Mouse (Mus musculus): Measurements from ENCODE around the gene Fam118a. TPM values are rescaled to one million over a fixed set of nuclear protein-coding genes. Genes with fewer than 3 reads are reported as not detected.

The Fam118a gene
- polyA plus RNA-seq, 1 experiment from 2014 or later = 21.9 TPM

- H3K27ac ChIP-seq (replicated peaks; ENCODE audit: low read depth, low read length) = no peak overlapping the region
- no peaks in the 10 kb centered on the region for H3K27me3 ChIP-seq (replicated peaks; ENCODE audit: control insufficient read depth, insufficient read depth, low read length)
- H3K4me1 ChIP-seq (ENCODE audit: control insufficient read depth, insufficient read depth, low read length) = no peaks in the 10 kb centered on the region
- no peak overlapping the region for H3K4me3 ChIP-seq (ENCODE audit: low read depth, low read length)
- H3K4me2 ChIP-seq (ENCODE audit: low read depth, low read length) = no peak overlapping the region
- H3K36me3 ChIP-seq (ENCODE audit: control insufficient read depth, insufficient read depth, low read length) = no peaks in the 10 kb centered on the region
- 19% methylated on average over 28 of the region's 29 CpGs for WGBS
- peak; percentile 84 for ATAC-seq (ENCODE audit: low read depth)
- peak; percentile 86 for DNase-seq (ENCODE audit: low spot score)
- H3K9ac ChIP-seq (ENCODE audit: low read depth, low read length) = no peak overlapping the region
- H3K9me3 ChIP-seq (ENCODE audit: control insufficient read depth, low read length) = no peaks in the 10 kb centered on the region
Observed at GRCm38 (mm10) chr15:85000984-85001982, 27.5 kb upstream of the Fam118a start.

DNA sequence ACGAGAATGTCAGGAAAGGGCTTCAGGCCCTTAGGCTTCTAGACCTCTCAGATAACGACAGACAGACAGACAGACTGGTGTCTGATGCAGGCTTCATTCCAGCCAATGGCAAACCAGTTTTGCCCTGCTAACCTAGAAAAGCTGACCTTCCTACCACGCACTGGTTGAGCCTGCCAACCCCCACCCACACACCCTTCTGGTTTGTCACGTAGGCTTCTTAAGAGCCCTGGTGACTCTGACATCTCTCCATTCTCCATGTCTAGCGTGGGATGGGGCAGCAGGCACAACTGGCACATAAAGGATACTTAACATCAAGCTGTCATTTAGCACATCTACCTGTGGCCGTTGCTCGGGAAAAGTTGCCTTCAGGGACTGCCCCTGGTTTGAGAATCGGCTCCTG, 19.1 kb upstream of the Fam118a start:
- H3K4me3 ChIP-seq (ENCODE audit: low read depth, low read length) = no peak overlapping the region
- no peaks in the 10 kb centered on the region for H3K27me3 ChIP-seq (replicated peaks; ENCODE audit: control insufficient read depth, insufficient read depth, low read length)
- no peak overlapping the region for H3K9ac ChIP-seq (ENCODE audit: low read depth, low read length)
- peaks cover 14% of the 10 kb centered on the region; the same call in 1 of the 2 replicates for H3K4me1 ChIP-seq (ENCODE audit: control insufficient read depth, insufficient read depth, low read length)
- DNase-seq (ENCODE audit: low spot score) = no peak
- H3K36me3 ChIP-seq (ENCODE audit: control insufficient read depth, insufficient read depth, low read length) = no peaks in the 10 kb centered on the region
- no peak for ATAC-seq (ENCODE audit: low read depth)
- no peaks in the 10 kb centered on the region for H3K9me3 ChIP-seq (ENCODE audit: control insufficient read depth, low read length)
- WGBS = 75% methylated on average over 8 of the region's 8 CpGs
- H3K4me2 ChIP-seq (ENCODE audit: low read depth, low read length) = no peak overlapping the region
- H3K27ac ChIP-seq (replicated peaks; ENCODE audit: low read depth, low read length) = no peak overlapping the region

GRCm38 (mm10) chr15:85011895-85012661, 16.7 kb upstream of the Fam118a start:
- Histone ChIP-seq H3K9me3 (ENCODE audit: control insufficient read depth, low read length) (no peaks in the 10 kb centered on the region), H3K36me3 (ENCODE audit: control insufficient read depth, insufficient read depth, low read length) (no peaks in the 10 kb centered on the region), H3K9ac (ENCODE audit: low read depth, low read length) (no peak overlapping the region), H3K27ac (replicated peaks; ENCODE audit: low read depth, low read length) (peak overlapping the region; percentile 77), H3K4me3 (ENCODE audit: low read depth, low read length) (no peak overlapping the region), H3K4me1 (ENCODE audit: control insufficient read depth, insufficient read depth, low read length) (peaks cover 14% of the 10 kb centered on the region; the same call in 1 of the 2 replicates), H3K27me3 (replicated peaks; ENCODE audit: control insufficient read depth, insufficient read depth, low read length) (peaks cover 9% of the 10 kb centered on the region; the same call in 1 of the 2 replicates), H3K4me2 (ENCODE audit: low read depth, low read length) (peak overlapping the region; percentile 30)
- peak; percentile 56; the same call in 1 of the 2 replicates for ATAC-seq (ENCODE audit: low read depth)
- peak; percentile 72 for DNase-seq (ENCODE audit: low spot score)
- WGBS = 23% methylated on average over 19 of the region's 19 CpGs

GRCm38 (mm10) chr15:85012662-85013054, 16.1 kb upstream of the Fam118a start:
- Histone ChIP-seq H3K9ac (ENCODE audit: low read depth, low read length) (no peak overlapping the region), H3K4me3 (ENCODE audit: low read depth, low read length) (no peak overlapping the region), H3K4me1 (ENCODE audit: control insufficient read depth, insufficient read depth, low read length) (peaks cover 14% of the 10 kb centered on the region; the same call in 1 of the 2 replicates), H3K4me2 (ENCODE audit: low read depth, low read length) (peak overlapping the region; percentile 30; the same call in 1 of the 2 replicates), H3K27ac (replicated peaks; ENCODE audit: low read depth, low read length) (peak overlapping the region; percentile 77), H3K9me3 (ENCODE audit: control insufficient read depth, low read length) (no peaks in the 10 kb centered on the region), H3K27me3 (replicated peaks; ENCODE audit: control insufficient read depth, insufficient read depth, low read length) (peaks cover 13% of the 10 kb centered on the region; the same call in 1 of the 2 replicates), H3K36me3 (ENCODE audit: control insufficient read depth, insufficient read depth, low read length) (no peaks in the 10 kb centered on the region)
- DNase-seq (ENCODE audit: low spot score) = peak; percentile 77
- WGBS = 13% methylated on average over 2 of the region's 2 CpGs
- ATAC-seq (ENCODE audit: low read depth) = peak; percentile 70; the same call in 1 of the 2 replicates

DNA sequence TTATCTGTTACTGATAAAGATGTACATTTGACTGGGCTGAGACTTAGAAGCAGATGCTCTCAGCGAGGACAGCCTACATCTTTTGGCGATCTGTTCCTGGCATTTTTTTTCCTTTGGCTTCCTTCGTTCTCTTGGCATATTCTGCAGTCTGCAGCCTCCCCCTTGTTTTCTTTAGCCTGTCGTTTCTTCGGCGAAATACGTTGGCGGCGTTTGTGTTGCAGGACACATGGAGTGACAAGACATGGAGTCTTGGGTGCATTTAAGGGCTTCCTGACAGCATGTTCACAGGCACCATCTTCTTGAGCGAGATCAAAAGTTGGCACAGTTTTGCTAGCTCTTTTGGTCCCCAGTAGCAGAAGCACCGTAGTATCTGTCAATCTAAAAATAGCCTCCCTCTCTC, 13.0 kb upstream of the Fam118a start:
- no peak for ATAC-seq (ENCODE audit: low read depth)
- H3K36me3 ChIP-seq (ENCODE audit: control insufficient read depth, insufficient read depth, low read length) = no peaks in the 10 kb centered on the region
- DNase-seq (ENCODE audit: low spot score) = no peak

DNA sequence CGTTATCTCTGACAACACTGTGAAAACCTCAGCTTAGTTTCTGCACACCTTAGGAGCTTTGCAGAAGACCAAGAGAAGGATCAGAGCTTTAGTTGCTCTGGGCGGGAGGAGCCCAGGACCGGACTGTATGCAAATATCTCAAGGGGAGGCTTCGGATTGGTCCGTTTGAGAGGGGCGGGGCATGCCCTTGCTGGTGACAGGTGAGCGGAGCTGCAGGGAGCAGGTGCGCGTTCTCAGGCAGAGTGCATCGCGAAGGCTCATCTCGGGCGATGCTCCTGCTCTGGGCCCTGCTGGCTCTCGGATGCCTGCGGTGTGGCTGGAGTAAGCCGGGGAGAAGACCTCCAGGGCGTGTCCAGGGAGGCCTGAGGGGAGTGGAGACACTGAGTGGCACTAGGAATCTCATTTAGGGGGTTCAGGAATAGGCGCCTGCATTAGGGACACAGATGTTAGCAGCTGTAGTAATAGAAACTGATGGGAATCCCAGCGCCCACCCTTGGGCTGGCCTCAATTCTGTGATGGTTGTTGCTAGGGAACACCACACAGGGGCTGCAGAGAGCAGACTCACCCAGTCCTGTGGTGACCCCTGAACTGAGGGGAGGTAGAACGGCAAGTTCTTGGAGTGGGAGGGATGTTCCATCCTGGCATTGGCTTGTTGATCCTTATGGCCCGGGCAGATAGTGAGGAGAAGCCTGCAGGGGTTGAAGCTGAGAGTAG, 11.6 kb upstream of the Fam118a start, which contains the start of gene Upk3a:
Upk3a (plus strand) TSS at position 191 of the 714 bp plus-strand sequence.
- no peak within 1 kb of the TSS for H3K9ac ChIP-seq (ENCODE audit: low read depth, low read length)
- WGBS = 8% methylated on average over 20 of the region's 21 CpGs
- H3K4me3 ChIP-seq (ENCODE audit: low read depth, low read length) = no peak within 1 kb of the TSS
- no peak within 1 kb of the TSS for H3K27ac ChIP-seq (replicated peaks; ENCODE audit: low read depth, low read length)
- peak; percentile 62 for DNase-seq (ENCODE audit: low spot score)
- peaks cover 13% of the 10 kb centered on the region; the same call in 1 of the 2 replicates for H3K27me3 ChIP-seq (replicated peaks; ENCODE audit: control insufficient read depth, insufficient read depth, low read length)
- peak; percentile 80 for ATAC-seq (ENCODE audit: low read depth)
- peak within 1 kb of the TSS; percentile 10; the same call in 1 of the 2 replicates for H3K4me2 ChIP-seq (ENCODE audit: low read depth, low read length)
- H3K36me3 ChIP-seq (ENCODE audit: control insufficient read depth, insufficient read depth, low read length) = no peaks in the 10 kb centered on the region
- H3K4me1 ChIP-seq (ENCODE audit: control insufficient read depth, insufficient read depth, low read length) = peaks cover 9% of the 10 kb centered on the region; the same call in 1 of the 2 replicates
- no peaks in the 10 kb centered on the region for H3K9me3 ChIP-seq (ENCODE audit: control insufficient read depth, low read length)

More for the DNA sequence above, 13.0 kb upstream of the Fam118a start:
- Histone ChIP-seq H3K27me3 (replicated peaks; ENCODE audit: control insufficient read depth, insufficient read depth, low read length) (peaks cover 13% of the 10 kb centered on the region; the same call in 1 of the 2 replicates), H3K9ac (ENCODE audit: low read depth, low read length) (no peak overlapping the region), H3K9me3 (ENCODE audit: control insufficient read depth, low read length) (no peaks in the 10 kb centered on the region), H3K4me3 (ENCODE audit: low read depth, low read length) (no peak overlapping the region), H3K4me1 (ENCODE audit: control insufficient read depth, insufficient read depth, low read length) (peaks cover 14% of the 10 kb centered on the region; the same call in 1 of the 2 replicates), H3K4me2 (ENCODE audit: low read depth, low read length) (no peak overlapping the region), H3K27ac (replicated peaks; ENCODE audit: low read depth, low read length) (no peak overlapping the region)
- WGBS = 76% methylated on average over 11 of the region's 11 CpGs

DNA sequence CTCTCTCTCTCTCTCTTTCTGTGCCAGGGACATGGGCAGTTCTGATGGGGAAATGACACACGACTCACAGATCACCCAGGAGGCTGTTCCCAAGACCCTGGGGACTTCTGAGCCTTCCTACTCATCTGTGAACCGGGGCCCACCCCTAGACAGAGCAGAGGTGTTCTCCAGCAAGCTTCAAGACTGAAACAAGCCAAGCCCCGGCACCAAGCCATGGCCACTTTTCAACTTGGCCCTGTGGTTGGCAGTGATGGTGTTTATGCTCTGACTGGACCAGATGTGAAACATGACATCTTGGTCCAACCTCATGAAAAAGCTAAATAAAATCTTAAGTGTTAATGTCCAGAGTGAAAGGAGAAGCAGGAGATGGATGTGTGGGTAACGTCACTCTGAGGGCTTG, 6.5 kb upstream of the Fam118a start:
- Histone ChIP-seq H3K27ac (replicated peaks; ENCODE audit: low read depth, low read length) (no peak overlapping the region), H3K4me1 (ENCODE audit: control insufficient read depth, insufficient read depth, low read length) (no peaks in the 10 kb centered on the region), H3K4me2 (ENCODE audit: low read depth, low read length) (no peak overlapping the region), H3K27me3 (replicated peaks; ENCODE audit: control insufficient read depth, insufficient read depth, low read length) (0 out of 2 replicates have a peak, but pooled peaks cover 3% of the 10 kb centered on the region), H3K4me3 (ENCODE audit: low read depth, low read length) (no peak overlapping the region), H3K9ac (ENCODE audit: low read depth, low read length) (no peak overlapping the region), H3K9me3 (ENCODE audit: control insufficient read depth, low read length) (no peaks in the 10 kb centered on the region), H3K36me3 (ENCODE audit: control insufficient read depth, insufficient read depth, low read length) (no peaks in the 10 kb centered on the region)
- 72% methylated on average over 4 of the region's 4 CpGs for whole genome bisulfite sequencing
- no peak for DNase-seq (ENCODE audit: low spot score)
- ATAC-seq (ENCODE audit: low read depth) = no peak

- DNase-seq (ENCODE audit: low spot score) (no peak), ATAC-seq (ENCODE audit: low read depth) (no peak)
- H3K9me3 ChIP-seq (ENCODE audit: control insufficient read depth, low read length) = no peaks in the 10 kb centered on the region
- no peaks in the 10 kb centered on the region for H3K27me3 ChIP-seq (replicated peaks; ENCODE audit: control insufficient read depth, insufficient read depth, low read length)
- no peak overlapping the region for H3K9ac ChIP-seq (ENCODE audit: low read depth, low read length)
- H3K36me3 ChIP-seq (ENCODE audit: control insufficient read depth, insufficient read depth, low read length) = no peaks in the 10 kb centered on the region
- no peak overlapping the region for H3K27ac ChIP-seq (replicated peaks; ENCODE audit: low read depth, low read length)
- no peak overlapping the region for H3K4me3 ChIP-seq (ENCODE audit: low read depth, low read length)
- 80% methylated on average over 4 of the region's 4 CpGs for WGBS
- no peak overlapping the region for H3K4me2 ChIP-seq (ENCODE audit: low read depth, low read length)
- no peaks in the 10 kb centered on the region for H3K4me1 ChIP-seq (ENCODE audit: control insufficient read depth, insufficient read depth, low read length)
Observed at GRCm38 (mm10) chr15:85026197-85026596, 2.6 kb upstream of the Fam118a start.

All from embryonic facial prominence, embryonic 14.5 days (tissue).